Mouse (Mus musculus) heart, adult 2 months (tissue): ENCODE data around the gene Olfr397.

Experiments
- EP300 ChIP-seq: fragments of 200-500 bp; IDR thresholded peaks from 2 replicates; pipeline ENCODE4 v1.6.1; 2011; ENCODE audit warnings: low read depth, low read length, control low read depth; ENCODE audit not compliant: insufficient read depth
- POLR2A ChIP-seq: fragments of 200-500 bp; IDR thresholded peaks from 2 replicates; pipeline ENCODE4 v1.6.1; 2011; ENCODE audit warnings: mild to moderate bottlenecking, low read depth, low read length, control low read depth; ENCODE audit not compliant: insufficient read depth

- TF ChIP-seq POLR2A (no peak), EP300 (no peak)
Measured at GRCm38 (mm10) chr11:73936377-73936776, 24.2 kb upstream of the Olfr397 start, which contains the start of gene Olfr23.
